9 mouse cellular contexts compared by ENCODE assay signal in genomic region chr8:70117611-70118010, GRCm38 (mm10). TPM values are rescaled to one million over a fixed set of nuclear protein-coding genes. Genes with fewer than 3 reads are reported as not detected.
A peak's percentile ranks its signal among the peaks of the same experiment; 100 is the strongest.
DNase-seq lines count a peak whose midpoint lies in the region; ATAC-seq and TF ChIP-seq lines count a peak whose summit lies in the region.
"Had no signal": no experiment of that assay in that cellular context is flagged by ENCODE, and none has a peak within 500 bp of the region (broad histone marks: within the 10 kb centered on the region; RNA-seq: fewer than 3 reads in every experiment).

No protein-coding gene starts in this region.

- no peak overlapping the region for H3K4me2 ChIP-seq in heart, embryonic 12.5 days
- no peak overlapping the region for H3K4me2 ChIP-seq in CH12.LX (ENCODE audit: insufficient read depth, low read depth, poor library complexity, severe bottlenecking)
- peak overlapping the region; percentile 86 for H3K4me2 ChIP-seq in forebrain, embryonic 12.5 days

- no peaks in the 10 kb centered on the region for H3K9me3 ChIP-seq in heart, embryonic 12.5 days (replicated peaks)
- no peaks in the 10 kb centered on the region for H3K9me3 ChIP-seq in CH12.LX (replicated peaks; ENCODE audit: low read length)
- H3K9me3 ChIP-seq in forebrain, embryonic 12.5 days = no peaks in the 10 kb centered on the region

- no peak for TF ChIP-seq POLR2A in CH12.LX (IDR thresholded peaks at IDR 0.05; ENCODE audit: low read depth, low read length)
- TF ChIP-seq POLR2A in heart, adult 2 months (IDR thresholded peaks at IDR 0.05; ENCODE audit: insufficient read depth, low read depth, low read length) = no peak

- H3K36me3 ChIP-seq in heart, embryonic 12.5 days = no peaks in the 10 kb centered on the region
- no peaks in the 10 kb centered on the region for H3K36me3 ChIP-seq in CH12.LX (replicated peaks in 1 of 2; ENCODE audit: control insufficient read depth in 1 of 2, insufficient read depth in 1 of 2, low read length in 1 of 2)
- peaks cover 38% of the 10 kb centered on the region for H3K36me3 ChIP-seq in forebrain, embryonic 12.5 days (replicated peaks)
- no peaks in the 10 kb centered on the region for H3K36me3 ChIP-seq in heart, adult 2 months (ENCODE audit: control insufficient read depth, insufficient read depth, low read length)

- no peak for ATAC-seq in heart, embryonic 12.5 days (ENCODE audit: insufficient number of reproducible peaks, low FRiP score)
- ATAC-seq in forebrain, embryonic 12.5 days (ENCODE audit: low FRiP score) = no peak
- peak; percentile 87 for ATAC-seq in megakaryocyte progenitor cell, adult 5-6 weeks (replicated peaks; ENCODE audit: poor library complexity)
- ATAC-seq: Patski had no signal

- H3K27me3 ChIP-seq in heart, embryonic 12.5 days (replicated peaks) = peaks cover 100% of the 10 kb centered on the region
- peaks cover 7% of the 10 kb centered on the region for H3K27me3 ChIP-seq in CH12.LX (replicated peaks)
- peaks cover 68% of the 10 kb centered on the region for H3K27me3 ChIP-seq in forebrain, embryonic 12.5 days
- peaks cover 4% of the 10 kb centered on the region; the same call in 1 of the 2 replicates for H3K27me3 ChIP-seq in heart, adult 2 months (ENCODE audit: control insufficient read depth, insufficient read depth, low read length)

- WGBS in heart, embryonic 12.5 days = 7% methylated on average over 9 of the region's 9 CpGs
- WGBS in forebrain, embryonic 12.5 days = 13% methylated on average over 9 of the region's 9 CpGs
- WGBS in heart, adult 2 months = 9% methylated on average over 9 of the region's 9 CpGs

- no peak for TF ChIP-seq CTCF in CH12.LX (conservative IDR thresholded peaks at IDR 0.05 in 1 of 2, IDR thresholded peaks at IDR 0.05 in 1 of 2; ENCODE audit: low read depth in 2 of 2, low read length in 2 of 2)
- TF ChIP-seq CTCF in heart, adult 2 months (IDR thresholded peaks at IDR 0.05) = no peak

- H3K4me1 ChIP-seq in heart, embryonic 12.5 days (replicated peaks) = peaks cover 4% of the 10 kb centered on the region; the same call in 1 of the 2 replicates
- peaks cover 18 to 64% of the 10 kb centered on the region in 2 experiments for H3K4me1 ChIP-seq in CH12.LX (ENCODE audit: control insufficient read depth in 1 of 2, insufficient read depth in 2 of 2)
- peaks cover 40% of the 10 kb centered on the region for H3K4me1 ChIP-seq in forebrain, embryonic 12.5 days
- no peaks in the 10 kb centered on the region for H3K4me1 ChIP-seq in heart, adult 2 months (ENCODE audit: control insufficient read depth, insufficient read depth, low read length)

- H3K27ac ChIP-seq in heart, embryonic 12.5 days (ENCODE audit: poor library complexity, severe bottlenecking) = no peak overlapping the region
- H3K27ac ChIP-seq in CH12.LX (ENCODE audit: insufficient read depth, low read depth) = no peak overlapping the region
- no peak overlapping the region for H3K27ac ChIP-seq in forebrain, embryonic 12.5 days
- H3K27ac ChIP-seq in heart, adult 2 months = no peak overlapping the region

- TF ChIP-seq RAD21 in CH12.LX (IDR thresholded peaks at IDR 0.05; ENCODE audit: low read depth, low read length) = no peak

- TF ChIP-seq EP300 in CH12.LX (IDR thresholded peaks at IDR 0.05; ENCODE audit: low read length) = no peak
- no peak for TF ChIP-seq EP300 in heart, adult 2 months (IDR thresholded peaks at IDR 0.05; ENCODE audit: insufficient read depth, low read depth, low read length)

- in situ Hi-C loops in CH12.LX (cut with MboI; ENCODE audit: low pct_ligation_motif_present, low pct_unique_long_range_greater_than_20kb, low sequenced_read_pairs) = no loop called here

- intact Hi-C loops in heart, postnatal 10 days (cut with DNase I) = no loop called here
- intact Hi-C loops in heart, adult 2 months (cut with DNase I) = no loop called here

- DNase-seq in heart, postnatal 10 days = peak; percentile 41 to 60
- peak; percentile 78 for DNase-seq in CH12.LX (ENCODE audit: extremely low read depth)
- DNase-seq in MN1 (ENCODE audit: low spot score) = no peak
- DNase-seq in cerebellum, adult 8-10 months = no peak
- DNase-seq in heart, adult 2 months = no peak

- dilution Hi-C loops in CH12.LX (cut with MboI; ENCODE audit: extremely low pct_ligation_motif_present, extremely low pct_unique_long_range_greater_than_20kb, low sequenced_read_pairs) = no loop called here

- H3K79me2 ChIP-seq in CH12.LX (replicated peaks; ENCODE audit: control insufficient read depth, extremely low read depth, insufficient read depth, poor library complexity, severe bottlenecking) = no peaks in the 10 kb centered on the region
- H3K79me2 ChIP-seq in heart, adult 2 months (replicated peaks; ENCODE audit: control insufficient read depth, insufficient read depth, low read length) = no peaks in the 10 kb centered on the region

- H3K4me3 ChIP-seq in heart, embryonic 12.5 days = no peak overlapping the region
- no peak overlapping the region for H3K4me3 ChIP-seq in CH12.LX (replicated peaks in 1 of 3; ENCODE audit: low read depth in 2 of 3, low read length in 2 of 3, poor library complexity in 1 of 3)
- peak overlapping the region; percentile 13 for H3K4me3 ChIP-seq in forebrain, embryonic 12.5 days (replicated peaks)
- H3K4me3 ChIP-seq in heart, adult 2 months = no peak overlapping the region

- H3K9ac ChIP-seq in heart, embryonic 12.5 days = no peak overlapping the region
- no peak overlapping the region for H3K9ac ChIP-seq in CH12.LX (ENCODE audit: insufficient read depth, low read depth)
- H3K9ac ChIP-seq in forebrain, embryonic 12.5 days = no peak overlapping the region
- H3K9ac ChIP-seq in heart, adult 2 months (ENCODE audit: low read depth, low read length) = no peak overlapping the region

TF ChIP-seq in CH12.LX, 34 proteins besides CTCF, POLR2A, EP300 and RAD21 (continues in another document):
- peak; percentile 58 for TF ChIP-seq MXI1 (IDR thresholded peaks at IDR 0.05; ENCODE audit: low read depth, low read length)
- TF ChIP-seq KAT2A (IDR thresholded peaks at IDR 0.05; ENCODE audit: insufficient replicate concordance, low read length) = no peak
- TF ChIP-seq JUN (IDR thresholded peaks at IDR 0.05; ENCODE audit: insufficient read depth, low read depth, low read length) = no peak

RNA-seq across cellular contexts. Expression of gene Ncan, which starts 3.1 kb away (rescaled TPM):
- under 1 TPM in 1 of 2 experiments, not detected in 1; 0.19 TPM for total RNA-seq in heart, postnatal 10 days (2021)
- polyA plus RNA-seq in heart, embryonic 12.5 days (2016; fragmentation: Nextera tagmentation; extraction: Ambion mirVana) = 0.17 and 0.31 TPM in 2 replicates
- total RNA-seq in CH12.LX (2012; rRNA removed) (2.1 and 2.6 TPM in 2 replicates), CH12.LX (2014; rRNA removed) (3.5 and 3.9 TPM in 2 replicates)
- 5.3 and 6.0 TPM in 2 replicates for polyA plus RNA-seq in CH12.LX (2012; ENCODE audit: insufficient read length, low read depth)
- 84.2 and 104 TPM in 2 replicates for polyA plus RNA-seq in forebrain, embryonic 12.5 days (2016; fragmentation: Nextera tagmentation; extraction: Ambion mirVana)
- total RNA-seq in megakaryocyte progenitor cell, adult 5-6 weeks (2015) = not detected in 2 replicates
- total RNA-seq in megakaryocyte progenitor cell, adult 5-6 weeks (2017) = not detected in 2 replicates
- under 1 TPM in 1 of 2 experiments, not detected in 1; 0.02 TPM for total RNA-seq in heart, adult 2 months (2021)
- 0.08 and 0.18 TPM in 2 replicates for polyA plus RNA-seq in heart, adult 2 months (2012; rRNA removed)

RNA-seq across cellular contexts. Expression of gene Nr2c2ap, which starts 13.5 kb away (rescaled TPM):
- 10 to 100 TPM; 10.9 to 12.8 TPM for total RNA-seq in heart, postnatal 10 days (2021)
- 28.5 and 29.1 TPM in 2 replicates for polyA plus RNA-seq in heart, embryonic 12.5 days (2016; fragmentation: Nextera tagmentation; extraction: Ambion mirVana)
- total RNA-seq in CH12.LX (2012; rRNA removed) = 22.7 and 27.4 TPM in 2 replicates
- 15.6 and 16.4 TPM in 2 replicates for total RNA-seq in CH12.LX (2014; rRNA removed)
- polyA plus RNA-seq in CH12.LX (2012; ENCODE audit: insufficient read length, low read depth) = 61.3 and 71.3 TPM in 2 replicates
- 27.8 and 28.3 TPM in 2 replicates for polyA plus RNA-seq in forebrain, embryonic 12.5 days (2016; fragmentation: Nextera tagmentation; extraction: Ambion mirVana)
- total RNA-seq in megakaryocyte progenitor cell, adult 5-6 weeks (2015) = 38.4 and 45.6 TPM in 2 replicates
- total RNA-seq in megakaryocyte progenitor cell, adult 5-6 weeks (2017) = 11.6 and 13.2 TPM in 2 replicates
- 1 to 10 TPM; 5.5 to 7.6 TPM for total RNA-seq in heart, adult 2 months (2021)
- 7.0 and 10.7 TPM in 2 replicates for polyA plus RNA-seq in heart, adult 2 months (2012; rRNA removed)

RNA-seq across cellular contexts. Expression of gene Rfxank, which starts 21.3 kb away (rescaled TPM):
- 10 to 100 TPM; 20.7 to 22.4 TPM for total RNA-seq in heart, postnatal 10 days (2021)
- polyA plus RNA-seq in heart, embryonic 12.5 days (2016; fragmentation: Nextera tagmentation; extraction: Ambion mirVana) = 17.7 and 18.7 TPM in 2 replicates
- total RNA-seq in CH12.LX (2012; rRNA removed) = 13.8 and 17.2 TPM in 2 replicates
- 10.5 and 13.4 TPM in 2 replicates for total RNA-seq in CH12.LX (2014; rRNA removed)
- 9.5 and 12.3 TPM in 2 replicates for polyA plus RNA-seq in CH12.LX (2012; ENCODE audit: insufficient read length, low read depth)
- polyA plus RNA-seq in forebrain, embryonic 12.5 days (2016; fragmentation: Nextera tagmentation; extraction: Ambion mirVana) = 14.3 and 16.7 TPM in 2 replicates
- 8.0 and 8.5 TPM in 2 replicates for total RNA-seq in megakaryocyte progenitor cell, adult 5-6 weeks (2015)
- 5.7 and 5.9 TPM in 2 replicates for total RNA-seq in megakaryocyte progenitor cell, adult 5-6 weeks (2017)
- total RNA-seq in heart, adult 2 months (2021) = 10 to 100 TPM; 18.1 to 18.6 TPM
- 30.9 and 41.5 TPM in 2 replicates for polyA plus RNA-seq in heart, adult 2 months (2012; rRNA removed)

RNA-seq across cellular contexts. Expression of gene Borcs8, which starts 21.7 kb away (rescaled TPM):
- 10 to 100 TPM; 30.3 TPM for total RNA-seq in heart, postnatal 10 days (2021)
- polyA plus RNA-seq in heart, embryonic 12.5 days (2016; fragmentation: Nextera tagmentation; extraction: Ambion mirVana) = 30.3 and 38.1 TPM in 2 replicates
- total RNA-seq in CH12.LX (2012; rRNA removed) = 56.4 and 63.9 TPM in 2 replicates
- total RNA-seq in CH12.LX (2014; rRNA removed) = 22.2 and 28.7 TPM in 2 replicates
- polyA plus RNA-seq in CH12.LX (2012; ENCODE audit: insufficient read length, low read depth) = 44.0 and 45.8 TPM in 2 replicates
- 35.0 and 36.1 TPM in 2 replicates for polyA plus RNA-seq in forebrain, embryonic 12.5 days (2016; fragmentation: Nextera tagmentation; extraction: Ambion mirVana)
- 42.0 and 43.3 TPM in 2 replicates for total RNA-seq in megakaryocyte progenitor cell, adult 5-6 weeks (2015)
- 32.0 and 35.2 TPM in 2 replicates for total RNA-seq in megakaryocyte progenitor cell, adult 5-6 weeks (2017)
- 10 to 100 TPM; 22.6 to 23.7 TPM for total RNA-seq in heart, adult 2 months (2021)
- polyA plus RNA-seq in heart, adult 2 months (2012; rRNA removed) = 45.3 and 46.6 TPM in 2 replicates

RNA-seq across cellular contexts. Expression of gene Mef2b, which starts 21.9 kb away (rescaled TPM):
- total RNA-seq in heart, postnatal 10 days (2021) = under 1 TPM; 0.38 to 0.45 TPM
- polyA plus RNA-seq in heart, embryonic 12.5 days (2016; fragmentation: Nextera tagmentation; extraction: Ambion mirVana) = not detected in 2 replicates
- 194 and 232 TPM in 2 replicates for total RNA-seq in CH12.LX (2012; rRNA removed)
- 60.1 and 61.0 TPM in 2 replicates for total RNA-seq in CH12.LX (2014; rRNA removed)
- polyA plus RNA-seq in CH12.LX (2012; ENCODE audit: insufficient read length, low read depth) = 130 and 168 TPM in 2 replicates
- 1.6 and 2.5 TPM in 2 replicates for polyA plus RNA-seq in forebrain, embryonic 12.5 days (2016; fragmentation: Nextera tagmentation; extraction: Ambion mirVana)
- not detected in 2 replicates for total RNA-seq in megakaryocyte progenitor cell, adult 5-6 weeks (2015)
- total RNA-seq in megakaryocyte progenitor cell, adult 5-6 weeks (2017) = not detected in 2 replicates
- under 1 TPM; 0.25 to 0.44 TPM for total RNA-seq in heart, adult 2 months (2021)
- polyA plus RNA-seq in heart, adult 2 months (2012; rRNA removed) = 0.27 and 0.38 TPM in 2 replicates

Comparison
In these comparisons a context has a peak if more than half of its experiments do, and no peak if none do; other contexts are left out.
1. DNase-seq: peak in heart, postnatal 10 days (2 of 2) and CH12.LX (single experiment); none in MN1 (single experiment), cerebellum, adult 8-10 months (single experiment) and heart, adult 2 months (0 of 2).